Mouse (Mus musculus) cerebellum, adult 2 months (tissue): Measurements from ENCODE around the gene Tunar. TPM values are rescaled to one million over a fixed set of nuclear protein-coding genes. Genes with fewer than 3 reads are reported as not detected.

Experiments used
- DNase-seq, 2 experiments: peaks; one replicate each; pipeline ENCODE4 v3.0.0; 2021
- H3K27ac ChIP-seq: fragments of 200-500 bp; 2 replicates; pipeline ENCODE4 v1.5.1; 2012; ENCODE audit warnings: low read length, control low read depth, inconsistent platforms; ENCODE audit not compliant: insufficient read depth
- H3K27me3 ChIP-seq: fragments of 200-500 bp; 2 replicates; pipeline ENCODE4 v1.6.1; 2012; ENCODE audit warnings: inconsistent platforms, mild to moderate bottlenecking, low read length, moderate library complexity; ENCODE audit not compliant: control insufficient read depth, insufficient read depth
- H3K4me1 ChIP-seq: fragments of 200-500 bp; 2 replicates; pipeline ENCODE4 v1.6.1; 2011; ENCODE audit warnings: low read length; ENCODE audit not compliant: control insufficient read depth, insufficient read depth
- H3K4me3 ChIP-seq: fragments of 200-500 bp; replicated peaks from 2 replicates; pipeline ENCODE3; 2011; ENCODE audit warnings: mild to moderate bottlenecking, low read depth, low read length, control low read depth; ENCODE audit not compliant: insufficient read depth
- CTCF ChIP-seq: fragments of 200-500 bp; IDR thresholded peaks from 2 replicates; pipeline ENCODE4 v1.5.1; 2011; ENCODE audit warnings: low read depth, mild to moderate bottlenecking, control low read depth, low read length, moderate library complexity, borderline replicate concordance; ENCODE audit not compliant: insufficient read depth
- POLR2A ChIP-seq: fragments of 200-500 bp; IDR thresholded peaks from 2 replicates; pipeline ENCODE4 v1.6.1; 2011; ENCODE audit warnings: low read length, control low read depth, borderline replicate concordance; ENCODE audit not compliant: insufficient read depth
- WGBS: fragments of 180-500 bp; shearing (Covaris S2); methylation state at CpG from one replicate; pipeline ENCODE4 v1.1.7; 2018; 5-methylcytosine and 5-hydroxymethylcytosine counted together
- polyA plus RNA-seq: library from polyadenylated mRNA; depleted of rRNA; stranded (reverse); fragments of >200 nt; gene quantifications from 2 replicates; pipeline ENCODE4 v1.2.3, GENCODE M21; 2012; rRNA removed

Gene Tunar
- polyA plus RNA-seq: 29.6 and 32.4 TPM in 2 replicates

GRCm38 (mm10) chr12:105333570-105333969, at the start of gene Tunar:
Gene Tunar (plus strand): TSS chr12:105333870.
- no peak for DNase-seq
- Histone ChIP-seq H3K4me3 (no peak within 1 kb of the TSS), H3K4me1 (peaks cover 5% of the 10 kb centered on the region; the same call in 1 of the 2 replicates), H3K27me3 (no peaks in the 10 kb centered on the region), H3K27ac (no peak within 1 kb of the TSS)
- TF ChIP-seq CTCF (no peak), POLR2A (no peak)
- WGBS: 98% methylated on average over 2 of the region's 2 CpGs

GRCm38 (mm10) chr12:105312571-105313035, 21.1 kb upstream of the Tunar start:
- no peak for TF ChIP-seq POLR2A
- TF ChIP-seq CTCF: no peak
- no peaks in the 10 kb centered on the region for H3K27me3 ChIP-seq
- no peak overlapping the region for H3K27ac ChIP-seq
- no peak overlapping the region for H3K4me3 ChIP-seq
- H3K4me1 ChIP-seq: peaks cover 12% of the 10 kb centered on the region
- peak; percentile 65 to 82 for DNase-seq
- WGBS: 14% methylated on average over 5 of the region's 5 CpGs

GRCm38 (mm10) chr12:105314328-105314727, 19.3 kb upstream of the Tunar start:
- no peak for TF ChIP-seq POLR2A
- TF ChIP-seq CTCF: no peak
- 77% methylated on average over 1 of the region's 1 CpGs for WGBS
- no peak for DNase-seq

GRCm38 (mm10) chr12:105322160-105322559, 11.5 kb upstream of the Tunar start:
- no peak for DNase-seq
- H3K27me3 ChIP-seq: no peaks in the 10 kb centered on the region
- no peak overlapping the region for H3K27ac ChIP-seq
- TF ChIP-seq POLR2A (no peak), CTCF (no peak)
- WGBS: 43% methylated on average over 6 of the region's 6 CpGs
- H3K4me3 ChIP-seq: no peak overlapping the region
- peaks cover 1% of the 10 kb centered on the region for H3K4me1 ChIP-seq

More at GRCm38 (mm10) chr12:105314328-105314727, 19.3 kb upstream of the Tunar start:
- peaks cover 12% of the 10 kb centered on the region for H3K4me1 ChIP-seq
- H3K27ac ChIP-seq: no peak overlapping the region
- no peaks in the 10 kb centered on the region for H3K27me3 ChIP-seq
- H3K4me3 ChIP-seq: no peak overlapping the region

- peak; percentile 87 to 91 for DNase-seq
- H3K4me3 ChIP-seq: no peak overlapping the region
- no peak for TF ChIP-seq POLR2A
- TF ChIP-seq CTCF: no peak
- no peaks in the 10 kb centered on the region for H3K27me3 ChIP-seq
- H3K27ac ChIP-seq: no peak overlapping the region
- peaks cover 7% of the 10 kb centered on the region for H3K4me1 ChIP-seq
- 14% methylated on average over 5 of the region's 5 CpGs for WGBS
Observed at GRCm38 (mm10) chr12:105327051-105327450, 6.6 kb upstream of the Tunar start.

- WGBS: 68% methylated on average over 11 of the region's 11 CpGs
- H3K27me3 ChIP-seq: no peaks in the 10 kb centered on the region
- no peak overlapping the region for H3K27ac ChIP-seq
- H3K4me3 ChIP-seq: no peak overlapping the region
- no peak for TF ChIP-seq CTCF
- no peak for TF ChIP-seq POLR2A
- peaks cover 7% of the 10 kb centered on the region for H3K4me1 ChIP-seq
- DNase-seq: no peak
Observed at GRCm38 (mm10) chr12:105328396-105328795, 5.3 kb upstream of the Tunar start.

GRCm38 (mm10) chr12:105336094-105336420, 2.4 kb downstream of the Tunar start:
- Histone ChIP-seq H3K4me1 (peaks cover 25% of the 10 kb centered on the region), H3K4me3 (peak overlapping the region; percentile 94), H3K27ac (peak overlapping the region; percentile 90), H3K27me3 (no peaks in the 10 kb centered on the region)
- WGBS: 22% methylated on average over 8 of the region's 8 CpGs
- TF ChIP-seq POLR2A: no peak
- TF ChIP-seq CTCF: no peak
- peak in 1 of 2 experiments; percentile 71 for DNase-seq

- no peaks in the 10 kb centered on the region for H3K27me3 ChIP-seq
- H3K27ac ChIP-seq: peak overlapping the region; percentile 90
- TF ChIP-seq POLR2A (no peak), CTCF (no peak)
- under 1% methylated on average over 77 of the region's 77 CpGs for WGBS
- H3K4me3 ChIP-seq: peak overlapping the region; percentile 94
- peaks cover 28% of the 10 kb centered on the region for H3K4me1 ChIP-seq
- peak; percentile 64 to 75 for DNase-seq
Observed at GRCm38 (mm10) chr12:105336421-105337289, 3.0 kb downstream of the Tunar start.
